Mouse (Mus musculus) common myeloid progenitor, adult 5-6 weeks (primary cell): Measurements from ENCODE around the gene Adad1. TPM values are rescaled to one million over a fixed set of nuclear protein-coding genes. Genes with fewer than 3 reads are reported as not detected.

Source experiments
- ATAC-seq: replicated peaks from 2 replicates; pipeline ENCODE4 v1.8.0; 2016; ENCODE audit warnings: low read depth, mild to moderate bottlenecking, moderate TSS enrichment, inconsistent platforms; ENCODE audit not compliant: poor library complexity, severe bottlenecking
- total RNA-seq: library from RNA; stranded (forward); fragments of 200-1000, 187-1606 nt; gene quantifications from 2 replicates; pipeline ENCODE4 v1.2.3, GENCODE M21; 2017

The Adad1 gene
- not detected in 2 replicates for total RNA-seq

DNA sequence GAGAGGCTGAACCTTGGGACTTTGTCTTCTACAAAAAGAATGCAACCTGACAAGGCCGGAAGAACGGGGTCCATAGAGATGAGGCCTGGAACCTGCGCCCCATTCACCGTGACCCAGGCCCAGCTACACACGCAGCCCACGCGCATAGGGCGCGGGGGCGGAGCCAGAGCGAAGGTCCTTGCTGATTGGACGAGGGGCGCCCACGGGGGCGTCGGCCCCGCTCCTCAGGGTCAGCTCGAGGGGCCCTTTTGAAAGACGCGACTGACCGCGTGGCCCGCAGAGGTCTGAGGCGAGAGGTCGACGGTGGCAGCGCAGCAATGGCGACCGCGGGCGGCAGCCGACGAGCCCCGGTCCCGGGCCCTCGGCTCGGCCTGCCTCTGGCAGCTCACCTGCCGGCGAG is at the start of gene Adad1:
Adad1 (plus strand) TSS at position 122 of the 400 bp plus-strand sequence.
- ATAC-seq = no peak

DNA sequence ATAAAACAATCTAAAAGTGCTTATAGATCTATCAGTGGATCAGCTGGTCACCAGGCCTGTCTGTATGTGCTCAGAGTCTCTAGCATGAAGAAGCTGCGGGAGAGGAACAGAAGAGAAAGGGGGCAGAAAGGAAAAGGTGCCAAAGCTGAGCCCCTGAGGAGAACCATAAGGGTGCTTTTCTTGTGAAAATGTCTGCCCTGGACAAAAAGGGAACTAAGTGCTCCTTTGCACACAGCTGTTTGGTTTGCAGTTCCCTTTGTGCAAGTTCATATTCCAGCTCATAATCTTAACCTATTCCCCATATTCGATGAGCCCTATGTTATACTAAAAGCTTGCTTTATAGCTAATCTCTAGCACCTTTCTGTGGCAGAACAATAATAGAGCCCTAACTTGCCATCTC is 25.3 kb upstream of the Adad1 start:
- ATAC-seq = 0 out of 2 replicates have a peak, but pooled peaks have one; percentile 32

DNA sequence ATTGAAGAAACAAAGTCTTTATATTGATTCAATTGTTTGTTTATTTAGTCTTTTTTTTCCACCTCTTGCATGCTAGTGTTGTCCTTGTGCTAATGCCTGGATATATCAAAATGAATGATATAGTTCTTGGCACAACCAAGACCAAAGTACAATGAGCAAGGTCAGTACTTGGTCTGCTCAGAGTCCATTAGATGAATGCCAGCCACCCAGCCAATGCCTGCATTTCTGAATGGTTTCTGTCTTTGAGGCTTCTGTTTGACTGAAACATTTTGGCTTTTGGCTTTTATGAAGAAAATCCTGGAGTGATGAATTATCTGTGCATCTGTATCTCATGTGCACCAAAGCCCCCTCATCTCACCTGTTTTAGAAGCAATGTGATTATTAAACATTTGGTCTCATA is 23.5 kb upstream of the Adad1 start:
- no peak for ATAC-seq

DNA sequence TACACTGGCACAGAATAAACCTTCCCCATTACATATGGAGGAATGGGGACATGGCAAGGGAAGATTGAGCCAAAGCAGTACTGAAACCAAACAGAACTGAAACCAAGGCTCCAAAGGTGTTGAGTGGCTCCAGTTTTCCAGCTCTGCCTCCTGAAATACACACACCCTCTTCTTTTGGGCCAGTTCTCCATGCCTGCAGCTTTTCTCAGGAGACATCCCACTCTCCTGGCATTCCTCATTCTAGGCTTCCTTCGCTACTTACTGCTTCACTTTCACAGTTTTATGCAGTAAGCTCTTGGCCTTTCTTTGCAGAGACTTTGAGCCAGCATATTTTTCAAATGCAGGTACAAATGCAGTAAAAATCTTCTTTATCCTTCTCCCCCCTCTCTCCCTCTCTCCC is 11.8 kb upstream of the Adad1 start:
- ATAC-seq = no peak

DNA sequence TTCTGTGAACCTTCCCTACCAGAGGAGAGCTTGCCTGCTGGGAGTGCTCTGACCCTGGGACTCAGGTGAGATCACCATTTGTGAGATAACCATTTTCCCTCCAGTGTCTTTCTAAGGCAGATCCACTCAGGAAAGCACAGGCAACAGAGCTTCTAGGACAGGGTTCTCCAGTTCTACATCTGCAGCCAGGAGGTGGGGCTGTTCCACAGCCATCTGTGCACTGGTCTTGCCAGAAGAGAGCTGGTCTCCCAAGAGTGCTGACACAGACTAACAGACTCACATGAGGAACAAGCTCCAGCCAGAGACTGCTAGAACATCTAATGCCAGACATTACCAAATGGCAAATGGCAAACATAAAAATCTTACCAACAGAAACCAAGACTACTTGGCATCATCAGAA is 9.9 kb downstream of the Adad1 start:
- no peak for ATAC-seq

DNA sequence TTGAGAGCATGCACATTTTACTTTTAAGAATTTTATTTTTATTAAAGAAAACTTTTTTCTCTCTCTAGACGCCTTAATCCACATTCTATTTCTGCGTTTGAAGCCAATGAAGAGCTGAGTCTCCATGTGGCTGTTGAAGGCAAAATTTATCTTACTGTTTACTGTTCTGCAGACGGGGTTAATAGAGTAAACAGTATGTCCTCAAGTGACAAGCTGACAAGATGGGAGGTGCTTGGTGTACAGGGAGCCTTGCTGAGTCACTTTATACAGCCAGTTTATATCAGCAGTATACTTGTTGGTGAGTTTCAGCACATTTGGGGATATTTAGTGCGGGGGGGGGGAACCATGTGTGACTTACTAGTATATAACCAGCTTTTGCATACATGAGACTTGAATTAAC is 21.5 kb downstream of the Adad1 start:
- ATAC-seq = no peak

DNA sequence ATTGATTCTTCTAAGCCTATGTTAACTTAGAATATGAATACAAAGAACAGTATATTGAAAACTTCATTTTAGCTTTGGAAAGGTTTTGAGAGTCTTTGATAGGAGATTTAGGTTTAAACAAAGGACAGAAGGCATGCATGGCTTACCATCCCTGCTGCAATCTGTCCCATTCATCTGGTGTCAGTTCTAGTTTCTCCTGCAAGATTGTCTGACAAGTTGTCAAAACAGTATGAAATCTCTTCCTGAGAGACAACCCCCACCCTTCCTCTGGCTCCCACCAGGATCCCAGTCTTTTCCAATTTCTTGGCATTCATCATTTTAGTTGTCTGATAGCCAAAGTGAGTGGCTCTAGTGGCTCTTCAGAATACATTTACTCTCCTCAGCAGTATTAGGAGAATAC is 27.4 kb downstream of the Adad1 start:
- ATAC-seq = no peak

DNA sequence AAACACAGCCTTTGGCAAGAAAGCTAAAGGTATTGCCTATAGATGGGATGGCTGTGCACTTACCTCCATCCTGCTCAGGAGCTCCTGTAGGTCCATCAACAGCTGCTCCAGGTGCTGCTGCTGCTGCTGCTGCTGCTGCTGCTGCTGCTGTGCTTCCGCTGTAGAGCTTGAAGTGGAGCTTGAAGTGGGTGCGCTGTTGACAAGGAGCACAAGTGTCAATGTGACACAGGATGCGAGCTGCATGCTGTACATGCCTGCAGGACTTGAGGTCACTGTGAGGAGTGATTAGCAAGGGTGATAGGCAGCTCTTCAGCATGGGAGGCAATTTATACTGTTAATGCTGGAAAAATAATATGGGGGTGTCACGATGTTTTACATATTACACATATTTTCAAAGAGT is 62.3 kb downstream of the Adad1 start, which contains the start of gene Il2:
Il2 (minus strand) TSS at position 305 of the 400 bp plus-strand sequence.
- ATAC-seq = no peak

DNA sequence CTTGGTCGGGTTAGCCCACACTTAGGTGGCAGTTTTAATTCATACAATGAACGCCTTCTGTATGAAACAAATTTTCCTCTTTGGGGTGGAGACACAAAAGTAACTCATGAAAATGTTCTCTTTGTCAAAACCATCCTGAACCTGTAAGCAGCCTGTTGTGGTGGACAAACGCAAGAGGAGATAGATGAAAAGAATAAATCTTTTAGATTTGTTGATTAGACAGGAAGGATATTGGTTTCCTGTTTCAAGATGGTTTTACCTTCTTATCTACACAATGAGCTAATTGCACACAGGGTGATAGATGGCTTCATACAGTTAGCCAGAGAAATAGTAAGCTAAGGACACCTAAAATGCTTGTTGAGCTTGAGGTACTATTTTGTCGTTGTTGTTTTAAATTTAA is 62.8 kb downstream of the Adad1 start:
- ATAC-seq = no peak

DNA sequence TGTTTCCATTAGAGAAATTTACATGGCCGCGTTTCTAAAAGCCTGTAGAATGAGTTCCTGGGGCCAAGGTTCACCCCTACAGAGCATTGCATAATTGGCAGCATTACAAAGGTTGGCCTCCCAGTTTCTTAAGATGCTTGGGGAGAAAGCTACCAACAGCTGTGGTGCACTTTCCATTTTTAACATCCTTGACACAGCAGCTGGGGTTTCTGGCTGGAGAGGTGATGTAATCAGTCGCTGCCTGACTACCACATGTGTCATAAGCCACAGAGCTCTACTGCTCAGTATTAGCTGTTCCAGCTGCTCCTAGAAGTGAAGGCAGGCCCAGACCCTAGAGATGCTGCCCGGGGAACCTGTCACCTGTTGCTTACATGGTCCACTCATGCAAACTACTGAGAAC is 64.9 kb downstream of the Adad1 start:
- ATAC-seq = peak; percentile 73

DNA sequence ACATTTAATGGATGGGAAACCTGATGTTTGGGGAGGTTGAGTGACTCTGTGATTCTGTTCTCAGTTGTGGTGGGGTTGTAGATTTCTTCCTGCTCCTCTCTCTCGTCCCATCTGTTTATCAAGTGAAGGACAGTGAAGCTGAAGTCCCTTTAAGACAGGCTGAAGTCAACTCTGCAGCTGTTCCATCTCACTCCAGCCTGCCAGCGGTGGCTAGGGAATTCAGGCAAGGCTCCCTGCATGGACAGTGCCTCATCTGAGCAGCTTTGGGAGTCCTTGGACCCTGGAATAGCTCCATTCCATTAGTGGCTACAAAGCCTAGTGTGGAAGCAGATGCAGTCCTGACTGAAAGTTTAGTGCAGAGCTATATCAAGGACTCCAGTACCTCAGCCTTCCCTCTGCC is 65.7 kb downstream of the Adad1 start:
- ATAC-seq = no peak

DNA sequence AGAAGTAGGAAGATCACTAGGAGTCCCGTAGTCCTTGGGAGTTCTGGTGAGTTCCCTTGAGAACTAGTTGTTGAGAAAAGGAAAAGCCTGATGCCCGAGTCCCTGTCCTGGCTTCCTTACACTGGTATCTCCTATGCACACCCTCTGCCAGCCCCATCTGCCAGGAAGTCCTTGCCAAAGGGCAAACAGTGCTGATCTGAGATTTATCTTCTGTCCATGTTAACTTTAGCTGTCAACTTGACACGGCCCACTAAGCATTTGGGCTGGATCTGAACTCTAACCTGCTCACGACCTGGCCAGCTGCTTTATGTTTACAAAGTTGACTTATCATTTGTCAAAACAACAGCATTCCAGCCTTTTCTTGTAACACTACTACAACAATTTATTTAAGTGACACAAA is 73.9 kb downstream of the Adad1 start:
- ATAC-seq = no peak

DNA sequence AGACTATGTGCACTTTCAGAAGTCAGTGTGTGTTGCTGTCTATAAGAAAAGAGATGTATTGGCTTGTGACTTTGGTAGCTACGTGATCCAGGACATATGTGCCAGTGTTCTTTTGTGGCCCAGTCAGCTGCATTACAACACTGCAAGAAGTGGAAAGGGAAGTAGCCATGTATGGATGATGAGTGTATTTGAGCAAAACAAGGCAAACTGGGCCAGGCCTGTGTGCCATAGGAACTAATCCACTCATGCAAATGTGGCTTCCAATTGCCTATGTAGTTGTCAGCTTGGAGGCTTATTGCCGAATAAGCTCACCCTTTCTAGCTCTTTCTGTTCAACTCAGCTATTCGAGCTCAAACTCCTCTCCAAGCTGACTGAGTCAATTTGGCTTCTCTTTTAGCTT is 75.9 kb downstream of the Adad1 start:
- ATAC-seq = no peak

DNA sequence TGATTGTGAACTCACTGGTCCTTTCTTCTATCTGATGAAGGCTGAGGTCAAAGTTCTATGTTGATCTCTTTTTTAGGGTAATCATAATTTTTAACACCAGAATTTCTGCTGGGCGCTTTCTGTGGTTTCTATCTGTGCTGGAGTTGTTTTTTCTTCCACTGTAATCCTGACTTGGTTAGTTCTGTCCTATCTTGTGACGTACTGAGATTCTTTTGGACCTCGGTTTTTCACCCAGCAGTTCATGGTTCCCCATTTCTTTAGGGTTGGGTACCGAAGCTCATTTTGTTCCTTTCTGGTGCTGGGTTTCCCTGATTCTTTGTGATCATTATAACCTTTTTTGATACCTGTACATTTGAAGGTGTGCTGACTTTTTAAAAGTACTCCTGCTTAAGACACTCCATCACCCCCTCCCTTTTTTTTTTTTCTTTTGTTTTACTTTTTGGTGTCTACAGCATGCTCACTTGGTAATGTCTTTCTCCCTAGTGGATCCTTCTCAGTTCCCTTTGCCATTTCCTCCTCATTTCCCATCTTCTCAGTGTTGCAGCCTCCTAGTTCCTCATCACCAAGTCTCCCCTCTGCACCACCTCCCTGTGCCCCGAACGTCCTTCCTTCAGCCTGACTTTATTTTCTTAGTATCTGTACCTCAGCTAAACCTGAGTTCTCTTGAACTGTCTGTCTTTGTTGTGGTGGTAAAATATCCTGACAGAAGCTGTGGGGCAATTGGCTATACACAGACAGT is 77.0 kb downstream of the Adad1 start:
- ATAC-seq = peak; percentile 39; the same call in 1 of the 2 replicates

DNA sequence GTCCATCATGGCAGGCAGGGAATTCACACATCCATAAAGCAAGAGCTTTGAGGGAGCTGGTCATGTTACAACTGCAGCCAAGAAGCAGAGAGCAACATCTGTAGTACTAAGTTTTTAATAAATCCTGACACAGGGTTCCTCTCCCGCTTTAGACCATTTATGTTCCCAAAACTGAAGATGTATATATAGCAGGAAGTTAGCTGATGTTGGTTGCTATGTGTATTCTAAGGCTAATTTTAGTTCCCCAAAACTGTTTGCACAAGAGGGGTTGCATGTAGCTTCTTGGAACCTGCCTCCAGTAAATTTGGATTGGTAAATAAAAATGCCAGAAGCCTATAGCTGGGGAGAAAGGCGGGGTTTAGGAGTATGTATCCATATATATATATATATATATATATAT is 78.5 kb downstream of the Adad1 start:
- peak; percentile 58; the same call in 1 of the 2 replicates for ATAC-seq

DNA sequence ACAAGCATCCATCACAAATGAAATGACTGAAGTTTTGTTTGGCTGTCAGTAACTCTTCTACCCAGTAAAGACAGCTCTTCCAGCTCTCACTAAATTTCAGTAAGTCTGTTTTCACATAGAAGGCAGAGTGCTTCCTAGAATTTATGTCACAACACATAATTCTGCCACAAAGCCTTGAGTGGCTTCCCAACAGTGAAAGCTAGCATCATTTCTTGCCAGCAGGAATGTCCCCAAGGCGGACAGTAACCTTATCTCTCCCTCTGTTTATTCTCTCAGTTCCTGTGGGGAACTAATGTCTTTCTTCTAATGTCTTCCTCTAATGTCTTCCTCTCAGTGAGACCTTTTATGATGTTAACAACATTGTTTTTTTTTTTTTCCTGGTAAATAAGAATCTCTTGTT is 81.7 kb downstream of the Adad1 start:
- ATAC-seq = no peak

DNA sequence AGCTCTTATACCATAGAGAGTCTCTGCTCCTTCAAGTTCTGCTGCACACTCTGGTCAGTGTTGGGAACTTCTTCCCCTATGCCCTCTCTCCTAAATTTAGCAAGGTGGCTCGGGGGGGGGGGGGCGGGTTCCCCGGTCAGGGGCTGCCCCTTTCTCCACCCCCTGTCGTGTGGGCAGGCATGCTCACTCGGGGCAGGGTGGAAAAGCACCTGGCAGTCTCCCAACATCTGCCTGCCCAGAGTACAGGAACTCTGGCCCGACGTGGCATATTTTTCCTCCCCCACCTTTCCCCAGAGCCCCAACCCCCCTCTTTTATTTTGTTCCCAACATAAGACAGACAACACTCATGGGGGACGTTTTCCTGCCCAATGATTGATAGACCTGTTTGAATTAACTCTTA is 83.1 kb downstream of the Adad1 start:
- no peak for ATAC-seq

DNA sequence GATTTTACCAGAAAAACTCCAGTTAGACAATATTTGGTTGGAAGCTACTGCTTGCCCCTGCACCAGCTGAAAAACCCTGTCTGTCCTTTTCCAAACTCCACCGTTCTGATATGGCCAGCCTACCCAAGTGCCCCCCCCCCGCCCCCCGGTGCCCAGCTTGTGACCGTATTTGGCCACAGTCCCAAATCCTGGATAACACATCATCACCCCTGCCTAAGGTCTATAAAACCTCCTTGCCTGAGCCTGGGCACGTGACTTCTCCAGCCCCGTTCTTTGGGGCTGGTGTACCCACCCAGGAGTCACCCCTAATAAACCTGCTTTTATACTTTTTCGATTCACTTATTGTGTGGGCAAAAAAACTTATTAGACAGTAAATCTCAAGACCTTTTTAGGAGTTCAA is 83.5 kb downstream of the Adad1 start:
- ATAC-seq = no peak

DNA sequence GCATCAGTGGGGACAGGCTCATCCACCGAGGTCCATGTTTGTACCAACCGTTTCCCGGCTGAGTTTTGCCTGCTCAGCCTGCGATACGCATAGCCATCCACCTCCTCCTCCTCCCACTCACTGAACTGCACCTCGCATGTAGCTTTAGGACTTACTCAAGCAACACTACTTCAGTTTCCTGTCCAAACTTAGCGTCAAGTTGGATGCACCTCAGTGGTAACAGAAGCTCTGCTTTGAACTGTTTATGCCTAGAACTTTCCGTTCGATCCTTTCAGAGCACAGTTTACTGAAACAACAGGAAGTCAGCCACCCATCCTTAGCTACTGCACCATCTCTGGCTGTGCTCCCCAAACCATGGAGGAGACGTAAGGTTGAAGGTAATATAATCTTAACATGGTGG is 88.9 kb downstream of the Adad1 start:
- no peak for ATAC-seq

DNA sequence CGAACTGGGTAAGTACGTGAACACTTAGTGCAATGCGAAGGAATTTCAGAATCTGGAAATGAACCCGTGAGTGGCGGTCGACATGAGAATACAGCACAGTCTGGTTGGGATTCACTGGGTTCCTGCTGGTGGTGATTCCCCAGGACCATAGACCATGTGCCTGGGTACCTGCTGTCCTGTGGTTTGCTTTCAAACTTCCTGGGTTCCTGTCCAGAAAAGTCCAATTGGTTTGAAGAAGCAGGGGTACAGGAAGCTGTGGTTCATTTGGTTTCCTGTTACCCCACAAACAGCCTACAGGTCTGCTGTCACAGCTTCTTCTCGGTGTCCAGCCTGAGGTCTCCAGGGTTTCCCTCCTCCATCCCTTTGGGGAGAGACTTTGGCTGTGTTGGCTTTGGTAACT is 89.7 kb downstream of the Adad1 start:
- ATAC-seq = peak; percentile 66

DNA sequence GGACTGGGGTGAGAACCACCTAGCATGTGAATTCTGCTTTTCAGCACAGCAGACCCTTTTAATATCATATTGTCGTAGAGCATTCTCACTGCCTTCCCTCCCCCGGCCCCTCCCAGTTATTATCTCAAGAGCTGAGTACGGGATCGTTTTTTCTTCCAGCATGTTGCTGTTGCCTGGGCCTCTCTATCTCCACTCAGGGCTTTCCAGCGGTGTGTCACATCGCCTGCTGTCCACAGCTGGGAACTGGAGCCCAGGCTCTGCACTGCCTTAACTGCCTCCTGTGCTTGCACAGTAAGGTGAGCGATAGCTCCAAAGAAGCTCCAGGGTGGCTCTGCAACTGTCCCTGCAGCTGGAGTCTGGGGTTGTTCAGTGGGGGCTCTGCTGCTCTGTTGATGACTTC is 91.1 kb downstream of the Adad1 start:
- no peak for ATAC-seq

DNA sequence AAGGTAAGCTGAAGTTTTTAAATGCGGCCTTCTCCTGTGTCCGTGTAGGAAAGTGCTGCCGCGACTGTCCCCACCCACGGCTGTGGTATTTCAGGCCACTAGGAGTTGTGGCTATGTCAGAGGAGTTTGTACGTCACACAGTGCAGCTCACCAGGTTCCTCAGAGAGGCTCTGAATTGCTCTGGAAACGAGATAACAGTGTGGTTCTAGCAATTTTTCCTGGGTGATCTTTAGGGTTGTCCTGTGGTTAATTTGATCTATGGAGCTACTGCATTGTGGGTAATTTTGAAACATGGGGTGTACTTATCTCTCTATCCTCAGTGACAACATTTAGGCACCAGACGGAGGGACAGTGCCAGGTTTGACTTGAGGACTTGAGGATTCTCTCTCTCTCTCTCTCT is 93.8 kb downstream of the Adad1 start:
- peak; percentile 68 for ATAC-seq
